Mouse (Mus musculus) forebrain, embryonic 15.5 days (tissue): ENCODE data around the gene Taar6. TPM values are rescaled to one million over a fixed set of nuclear protein-coding genes. Genes with fewer than 3 reads are reported as not detected.

ENCODE experiments used
- ATAC-seq: fragments of 200-750 bp; cut with Nextera tagmentation; replicated peaks from 2 replicates; pipeline ENCODE4 v1.8.0; 2017; ENCODE audit warnings: mild to moderate bottlenecking, moderate TSS enrichment, moderate library complexity
- H3K27ac ChIP-seq: fragments of 300-500 bp; sonication (generic); replicated peaks from 2 replicates; pipeline ENCODE4 v1.5.1; 2015; ENCODE audit warnings: mild to moderate bottlenecking, inconsistent platforms
- H3K27me3 ChIP-seq: fragments of 300-500 bp; sonication (generic); 2 replicates; pipeline ENCODE4 v1.6.1; 2015; ENCODE audit warnings: inconsistent platforms
- H3K36me3 ChIP-seq: fragments of 300-500 bp; sonication (generic); 2 replicates; pipeline ENCODE4 v1.6.1; 2015; ENCODE audit warnings: mild to moderate bottlenecking, inconsistent platforms
- H3K4me1 ChIP-seq: fragments of 300-500 bp; sonication (generic); 2 replicates; pipeline ENCODE4 v1.6.1; 2015; ENCODE audit warnings: inconsistent platforms
- H3K4me2 ChIP-seq: fragments of 300-500 bp; sonication (generic); replicated peaks from 2 replicates; pipeline ENCODE4 v1.6.1; 2015; ENCODE audit warnings: mild to moderate bottlenecking, inconsistent platforms
- H3K4me3 ChIP-seq: fragments of 300-500 bp; sonication (generic); 2 replicates; pipeline ENCODE4 v1.5.1; 2015; ENCODE audit warnings: mild to moderate bottlenecking, inconsistent platforms
- H3K9ac ChIP-seq: fragments of 300-500 bp; sonication (generic); replicated peaks from 2 replicates; pipeline ENCODE4 v1.6.1; 2015; ENCODE audit warnings: mild to moderate bottlenecking, inconsistent platforms
- H3K9me3 ChIP-seq: fragments of 300-500 bp; sonication (generic); 2 replicates; pipeline ENCODE4 v1.6.1; 2016; ENCODE audit warnings: inconsistent platforms
- WGBS: fragments of 180-500 bp; shearing (Covaris S2); methylation state at CpG from one replicate; pipeline ENCODE4 v1.1.7; 2015; ENCODE audit warnings: mixed read lengths; 5-methylcytosine and 5-hydroxymethylcytosine counted together
- polyA plus RNA-seq: library from polyadenylated mRNA; unstranded; fragments of >200 nt; fragmentation: Nextera tagmentation; extraction: Ambion mirVana; gene quantifications from 2 replicates; pipeline ENCODE4 v1.2.1, GENCODE M21; 2015

Gene Taar6
- not detected in 2 replicates for polyA plus RNA-seq

GRCm38 (mm10) chr10:23985546-23985945, at the start of gene Taar6:
Gene Taar6 (minus strand): TSS chr10:23985646.
- Histone ChIP-seq H3K4me3 (no peak within 1 kb of the TSS), H3K9me3 (no peaks in the 10 kb centered on the region), H3K4me1 (no peaks in the 10 kb centered on the region), H3K9ac (no peak within 1 kb of the TSS), H3K27me3 (no peaks in the 10 kb centered on the region), H3K36me3 (no peaks in the 10 kb centered on the region), H3K27ac (no peak within 1 kb of the TSS), H3K4me2 (no peak within 1 kb of the TSS)
- 83% methylated on average over 8 of the region's 8 CpGs for WGBS
- no peak for ATAC-seq

DNA sequence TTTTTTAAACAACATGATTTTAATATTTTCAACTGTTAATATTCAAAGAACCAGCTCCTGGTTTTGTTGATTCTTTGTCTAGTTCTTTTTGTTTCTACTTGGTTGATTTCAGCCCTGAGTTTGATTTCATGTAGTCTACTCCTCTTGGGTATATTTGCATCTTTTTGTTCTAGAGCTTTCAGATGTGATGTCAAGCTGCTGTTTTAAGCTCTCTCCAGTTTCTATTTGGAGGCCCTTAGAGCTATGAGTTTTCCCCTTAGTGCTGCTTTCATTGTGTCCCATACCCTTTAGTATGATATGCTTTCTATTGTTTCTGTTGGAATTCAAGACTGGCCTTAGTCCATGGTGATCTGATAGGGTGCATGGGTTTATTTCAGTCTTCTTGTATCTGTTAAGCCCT, 45.9 kb upstream of the Taar6 start:
- Histone ChIP-seq H3K4me3 (no peak overlapping the region), H3K36me3 (no peaks in the 10 kb centered on the region), H3K4me1 (no peaks in the 10 kb centered on the region), H3K9ac (no peak overlapping the region), H3K9me3 (no peaks in the 10 kb centered on the region), H3K4me2 (no peak overlapping the region), H3K27ac (no peak overlapping the region), H3K27me3 (no peaks in the 10 kb centered on the region)
- no peak for ATAC-seq

GRCm38 (mm10) chr10:24026922-24027321, 41.5 kb upstream of the Taar6 start, which contains the start of gene Taar7d:
Gene Taar7d (plus strand): TSS chr10:24027222.
- no peaks in the 10 kb centered on the region for H3K4me1 ChIP-seq
- no peaks in the 10 kb centered on the region for H3K36me3 ChIP-seq

GRCm38 (mm10) chr10:24008143-24008542, 22.7 kb upstream of the Taar6 start:
- 93% methylated on average over 1 of the region's 1 CpGs for WGBS
- no peak for ATAC-seq
- no peak overlapping the region for H3K27ac ChIP-seq
- H3K4me3 ChIP-seq = no peak overlapping the region
- H3K9ac ChIP-seq = no peak overlapping the region
- no peaks in the 10 kb centered on the region for H3K36me3 ChIP-seq
- no peaks in the 10 kb centered on the region for H3K9me3 ChIP-seq
- H3K4me2 ChIP-seq = no peak overlapping the region
- no peaks in the 10 kb centered on the region for H3K4me1 ChIP-seq
- H3K27me3 ChIP-seq = no peaks in the 10 kb centered on the region

More at GRCm38 (mm10) chr10:24026922-24027321, 41.5 kb upstream of the Taar6 start, which contains the start of gene Taar7d:
- ATAC-seq = no peak
- Histone ChIP-seq H3K9ac (no peak within 1 kb of the TSS), H3K27ac (no peak within 1 kb of the TSS), H3K9me3 (no peaks in the 10 kb centered on the region), H3K27me3 (no peaks in the 10 kb centered on the region), H3K4me2 (no peak within 1 kb of the TSS), H3K4me3 (no peak within 1 kb of the TSS)

- Histone ChIP-seq H3K4me3 (no peak overlapping the region), H3K9ac (no peak overlapping the region), H3K4me1 (no peaks in the 10 kb centered on the region), H3K27me3 (no peaks in the 10 kb centered on the region), H3K9me3 (no peaks in the 10 kb centered on the region), H3K4me2 (no peak overlapping the region), H3K27ac (no peak overlapping the region), H3K36me3 (no peaks in the 10 kb centered on the region)
- ATAC-seq = no peak
- 52% methylated on average over 2 of the region's 2 CpGs for WGBS
Observed at GRCm38 (mm10) chr10:24007034-24007433, 21.6 kb upstream of the Taar6 start.

DNA sequence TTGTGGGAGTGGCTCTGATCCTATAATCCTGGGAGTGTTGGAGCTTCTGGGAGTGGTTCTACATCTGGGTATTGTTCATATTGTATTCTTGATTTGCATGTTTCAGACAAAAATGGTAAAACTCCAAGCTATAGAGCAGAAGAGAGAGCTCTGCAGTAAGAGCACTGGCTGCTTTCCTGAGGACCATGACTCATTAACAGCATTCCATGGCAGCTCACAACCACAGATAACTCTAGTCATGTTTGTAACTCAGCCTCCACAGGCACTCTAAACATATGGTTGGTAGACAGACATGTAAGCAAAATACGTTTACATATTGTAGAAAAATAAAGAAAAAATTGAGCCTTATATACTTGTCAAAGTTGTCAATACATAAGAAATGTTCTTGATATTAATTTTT, 21.0 kb upstream of the Taar6 start:
- H3K9me3 ChIP-seq = no peaks in the 10 kb centered on the region
- WGBS = 87% methylated on average over 1 of the region's 1 CpGs
- no peak overlapping the region for H3K4me2 ChIP-seq

GRCm38 (mm10) chr10:23999639-24000038, 14.2 kb upstream of the Taar6 start, which contains the start of gene Taar7b:
Gene Taar7b (plus strand): TSS chr10:23999939.
- Histone ChIP-seq H3K4me1 (no peaks in the 10 kb centered on the region), H3K4me2 (no peak within 1 kb of the TSS), H3K27ac (no peak within 1 kb of the TSS), H3K9me3 (no peaks in the 10 kb centered on the region), H3K36me3 (no peaks in the 10 kb centered on the region), H3K4me3 (no peak within 1 kb of the TSS), H3K27me3 (no peaks in the 10 kb centered on the region), H3K9ac (no peak within 1 kb of the TSS)
- no peak for ATAC-seq
- WGBS = 89% methylated on average over 1 of the region's 1 CpGs

More for the DNA sequence above, 21.0 kb upstream of the Taar6 start:
- H3K4me1 ChIP-seq = no peaks in the 10 kb centered on the region
- no peak overlapping the region for H3K27ac ChIP-seq
- no peaks in the 10 kb centered on the region for H3K27me3 ChIP-seq
- H3K4me3 ChIP-seq = no peak overlapping the region
- no peak overlapping the region for H3K9ac ChIP-seq
- no peaks in the 10 kb centered on the region for H3K36me3 ChIP-seq
- ATAC-seq = no peak

DNA sequence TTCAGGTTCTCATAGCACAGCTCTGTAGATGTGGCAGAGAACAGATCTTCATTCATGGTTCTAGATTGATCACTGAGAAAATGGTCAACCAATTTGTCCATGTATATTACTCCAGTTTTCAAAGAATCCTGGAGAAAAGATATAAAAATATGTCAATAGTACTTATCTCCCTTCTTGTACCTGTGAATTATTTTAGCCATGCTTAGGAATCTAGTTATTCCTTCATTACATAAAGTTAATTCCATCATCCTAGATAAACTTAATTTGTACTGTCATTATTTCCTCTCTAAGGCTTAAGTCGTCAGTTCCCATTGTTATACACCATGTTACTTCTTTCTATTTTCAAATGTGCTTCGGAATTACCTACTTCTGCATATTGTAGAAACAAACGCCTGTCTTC, 7.9 kb upstream of the Taar6 start, which contains the start of gene Taar7a:
Gene Taar7a, minus strand, starts transcription at position 101 of the 400 bp plus-strand sequence.
- Histone ChIP-seq H3K4me2 (no peak within 1 kb of the TSS), H3K4me3 (no peak within 1 kb of the TSS), H3K9ac (no peak within 1 kb of the TSS), H3K4me1 (no peaks in the 10 kb centered on the region), H3K27me3 (no peaks in the 10 kb centered on the region), H3K27ac (no peak within 1 kb of the TSS), H3K9me3 (no peaks in the 10 kb centered on the region), H3K36me3 (no peaks in the 10 kb centered on the region)
- 83% methylated on average over 3 of the region's 3 CpGs for WGBS
- ATAC-seq = no peak

GRCm38 (mm10) chr10:23986419-23986818, 973 bp upstream of the Taar6 start:
- no peaks in the 10 kb centered on the region for H3K4me1 ChIP-seq
- 72% methylated on average over 5 of the region's 5 CpGs for WGBS
- no peak overlapping the region for H3K4me2 ChIP-seq
- no peak for ATAC-seq
- no peaks in the 10 kb centered on the region for H3K9me3 ChIP-seq
- H3K36me3 ChIP-seq = no peaks in the 10 kb centered on the region
- no peak overlapping the region for H3K9ac ChIP-seq
- no peak overlapping the region for H3K27ac ChIP-seq
- no peak overlapping the region for H3K4me3 ChIP-seq
- no peaks in the 10 kb centered on the region for H3K27me3 ChIP-seq

DNA sequence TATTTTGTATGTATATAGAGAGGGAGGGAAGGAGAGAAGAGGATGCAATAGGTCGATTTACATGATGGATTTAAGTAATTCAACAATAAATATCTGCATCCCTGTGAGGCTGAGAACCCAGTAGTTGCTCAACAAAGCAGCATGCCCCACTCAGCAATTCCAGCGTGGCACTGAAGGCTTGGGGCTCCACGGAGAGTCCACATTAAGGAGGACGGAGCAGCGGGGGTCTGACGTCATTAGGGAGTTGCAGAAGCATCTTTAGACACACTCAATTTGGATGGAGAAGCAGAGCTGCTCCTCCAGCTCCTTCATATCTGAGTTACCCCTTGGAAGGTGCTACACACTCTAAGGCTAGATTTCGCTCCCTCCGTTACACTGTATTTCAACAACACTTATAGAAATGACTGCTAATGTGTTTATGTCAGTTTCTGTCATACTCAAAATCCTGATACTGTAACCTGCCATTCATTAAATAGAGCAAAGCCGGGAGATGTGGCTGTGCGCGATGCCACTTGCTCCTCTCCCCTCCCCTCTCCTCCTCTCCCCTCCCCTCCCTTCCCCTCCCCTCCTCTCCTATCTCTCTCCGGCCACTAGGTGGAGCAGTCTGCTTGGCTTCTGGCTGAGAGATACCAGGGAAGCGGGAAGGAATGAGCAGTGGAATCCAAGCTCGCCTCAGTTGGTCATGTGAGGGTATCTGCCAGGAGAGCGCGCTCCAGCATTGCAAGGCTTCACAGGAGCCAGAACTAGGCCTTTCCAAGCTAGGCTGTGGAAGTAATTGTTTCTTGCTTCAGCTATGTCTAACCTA, 6.3 kb downstream of the Taar6 start:
- peak; percentile 87 for ATAC-seq
- Histone ChIP-seq H3K4me3 (no peak overlapping the region), H3K27me3 (no peaks in the 10 kb centered on the region), H3K36me3 (no peaks in the 10 kb centered on the region), H3K4me2 (no peak overlapping the region), H3K27ac (no peak overlapping the region), H3K9me3 (no peaks in the 10 kb centered on the region), H3K4me1 (no peaks in the 10 kb centered on the region), H3K9ac (no peak overlapping the region)
- 39% methylated on average over 16 of the region's 16 CpGs for WGBS

DNA sequence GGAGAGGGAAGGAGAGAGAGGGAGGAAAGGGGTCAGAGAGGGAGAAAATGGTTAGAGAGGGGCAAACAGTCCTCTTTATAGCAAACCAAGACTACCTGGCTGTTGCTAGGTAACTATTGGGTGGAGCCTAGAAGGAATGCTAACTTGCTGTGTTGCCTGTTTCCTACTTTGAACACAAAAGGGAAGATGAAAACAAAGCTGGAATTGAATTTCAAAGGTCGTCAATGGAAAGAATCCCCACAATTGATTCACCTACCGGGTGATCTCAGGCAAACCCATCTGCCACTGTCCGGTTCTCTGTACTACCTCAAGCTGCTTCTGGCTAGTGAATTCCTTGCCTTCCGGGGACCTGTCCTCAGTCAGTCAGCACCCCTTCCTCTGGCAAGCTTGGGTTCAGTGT, 7.5 kb downstream of the Taar6 start:
- ATAC-seq = no peak
- Histone ChIP-seq H3K9me3 (no peaks in the 10 kb centered on the region), H3K4me1 (no peaks in the 10 kb centered on the region), H3K4me2 (no peak overlapping the region), H3K9ac (no peak overlapping the region), H3K27me3 (no peaks in the 10 kb centered on the region), H3K4me3 (no peak overlapping the region), H3K27ac (no peak overlapping the region), H3K36me3 (no peaks in the 10 kb centered on the region)
- WGBS = 56% methylated on average over 4 of the region's 4 CpGs

DNA sequence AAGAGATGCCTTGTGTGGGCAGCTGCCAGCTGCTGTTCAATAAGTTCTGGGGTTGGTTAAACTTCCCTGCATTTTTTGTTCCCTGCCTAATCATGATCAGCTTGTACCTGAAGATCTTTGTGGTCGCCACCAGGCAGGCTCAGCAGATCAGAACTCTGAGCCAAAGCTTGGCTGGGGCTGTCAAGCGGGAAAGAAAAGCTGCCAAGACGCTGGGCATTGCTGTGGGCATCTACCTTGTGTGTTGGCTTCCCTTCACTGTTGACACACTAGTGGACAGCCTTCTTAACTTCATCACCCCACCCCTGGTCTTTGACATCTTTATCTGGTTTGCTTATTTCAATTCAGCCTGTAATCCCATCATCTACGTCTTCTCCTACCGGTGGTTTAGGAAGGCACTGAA, 14.2 kb downstream of the Taar6 start:
- Histone ChIP-seq H3K9me3 (no peaks in the 10 kb centered on the region), H3K27ac (no peak overlapping the region), H3K4me3 (no peak overlapping the region), H3K9ac (no peak overlapping the region), H3K27me3 (no peaks in the 10 kb centered on the region), H3K4me2 (no peak overlapping the region), H3K36me3 (no peaks in the 10 kb centered on the region), H3K4me1 (no peaks in the 10 kb centered on the region)
- ATAC-seq = no peak
- WGBS = 90% methylated on average over 5 of the region's 5 CpGs
